Mouse (Mus musculus): ENCODE measurements around the gene Slc35a1.

Slc35a1 gene

DNA sequence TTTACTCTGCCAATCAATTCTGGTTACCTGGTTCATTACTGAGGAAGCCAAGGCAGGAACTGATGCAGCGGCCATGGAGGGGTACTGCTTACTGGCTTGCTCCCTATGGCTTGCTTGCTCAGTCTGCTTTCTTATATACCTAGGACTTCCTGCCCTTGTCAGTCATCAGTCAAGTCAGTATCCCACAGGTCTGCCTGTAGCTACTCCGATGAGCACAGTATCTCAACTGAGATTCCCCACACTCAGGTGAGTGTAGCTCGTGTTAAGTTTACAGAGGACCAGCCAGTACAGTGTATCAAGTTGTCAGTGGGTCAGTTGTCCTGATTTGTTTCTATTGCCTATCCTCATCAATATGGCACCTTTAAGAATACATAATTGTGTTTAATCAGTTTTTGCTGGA, 46.5 kb downstream of the Slc35a1 start:
- no peak for DNase-seq

DNA sequence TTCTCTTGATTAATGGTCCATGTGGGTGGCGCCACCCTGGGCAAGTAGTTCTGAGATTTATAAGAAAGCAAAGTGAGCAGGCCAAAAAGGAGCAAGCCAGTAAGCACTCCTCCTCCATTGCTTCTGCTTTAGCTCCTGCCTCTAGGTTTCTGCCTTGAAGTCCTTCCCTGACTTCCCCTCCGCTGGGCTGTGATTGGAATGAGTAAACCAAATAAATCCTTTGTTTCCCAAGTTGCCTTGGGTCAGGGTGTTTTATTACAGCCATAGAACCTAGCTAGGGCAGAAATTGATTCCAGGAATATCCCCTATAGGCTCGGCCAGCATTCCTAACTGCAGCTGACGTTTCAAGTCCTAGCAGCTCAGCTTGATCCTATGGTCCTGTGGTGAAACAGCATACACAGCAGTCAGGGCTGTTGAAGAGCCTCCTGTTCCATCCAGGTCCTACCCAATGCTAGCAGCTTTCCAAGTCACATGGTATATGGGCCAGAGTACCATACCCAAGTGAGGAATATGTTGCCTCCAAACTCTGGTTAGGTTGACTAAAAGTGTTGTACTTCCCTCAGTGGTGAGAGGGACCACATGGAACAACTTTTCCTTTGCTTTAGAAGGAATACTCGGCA, 47.4 kb downstream of the Slc35a1 start:
- no peak for DNase-seq

- DNase-seq: no peak
Observed at GRCm38 (mm10) chr4:34637851-34638250, 49.4 kb downstream of the Slc35a1 start.

DNA sequence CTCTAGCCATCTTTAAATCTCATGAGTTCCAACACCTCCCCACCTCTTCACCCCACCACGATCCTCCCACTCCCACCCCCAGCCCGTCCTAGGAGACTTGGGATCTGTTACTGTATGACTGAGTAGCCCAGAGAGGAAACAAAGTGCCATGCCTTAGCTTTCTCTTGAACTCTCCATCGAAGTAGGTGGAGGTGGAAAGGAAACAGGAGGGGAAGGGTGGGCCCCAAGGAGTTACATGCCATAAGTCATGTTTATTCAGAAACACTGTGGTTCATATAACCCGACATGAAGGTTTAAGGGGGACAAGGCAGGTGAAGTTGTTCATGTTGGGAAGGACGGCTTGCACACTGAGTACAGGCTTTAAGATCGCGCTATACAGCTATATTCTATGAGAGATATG, 49.9 kb downstream of the Slc35a1 start:
- no peak for DNase-seq

DNA sequence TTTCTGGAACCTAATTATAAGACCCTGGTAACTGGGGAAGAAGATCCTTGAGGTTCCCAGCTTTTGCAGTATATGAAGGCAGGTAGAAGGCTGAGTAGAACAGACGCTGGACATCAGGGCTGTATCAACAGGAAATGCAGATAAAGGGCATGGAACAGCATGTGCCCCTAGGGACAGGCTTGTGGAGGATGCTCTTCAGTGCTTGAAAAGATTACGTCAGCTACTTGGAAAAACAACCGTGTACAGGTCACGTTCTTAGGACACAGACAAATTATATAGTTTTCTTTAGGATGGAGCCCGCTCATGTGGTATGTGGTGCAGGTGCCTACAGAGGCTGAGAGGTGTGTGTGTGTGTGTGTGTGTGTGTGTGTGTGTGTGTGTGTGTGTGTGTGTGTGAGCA, 51.2 kb downstream of the Slc35a1 start:
- no peak for DNase-seq

- DNase-seq: no peak
Observed at GRCm38 (mm10) chr4:34634129-34634528, 53.1 kb downstream of the Slc35a1 start.

- no peak for DNase-seq
Observed at GRCm38 (mm10) chr4:34629956-34630355, 57.3 kb downstream of the Slc35a1 start.

- DNase-seq: no peak
Observed at GRCm38 (mm10) chr4:34626401-34626800, 60.8 kb downstream of the Slc35a1 start.

DNA sequence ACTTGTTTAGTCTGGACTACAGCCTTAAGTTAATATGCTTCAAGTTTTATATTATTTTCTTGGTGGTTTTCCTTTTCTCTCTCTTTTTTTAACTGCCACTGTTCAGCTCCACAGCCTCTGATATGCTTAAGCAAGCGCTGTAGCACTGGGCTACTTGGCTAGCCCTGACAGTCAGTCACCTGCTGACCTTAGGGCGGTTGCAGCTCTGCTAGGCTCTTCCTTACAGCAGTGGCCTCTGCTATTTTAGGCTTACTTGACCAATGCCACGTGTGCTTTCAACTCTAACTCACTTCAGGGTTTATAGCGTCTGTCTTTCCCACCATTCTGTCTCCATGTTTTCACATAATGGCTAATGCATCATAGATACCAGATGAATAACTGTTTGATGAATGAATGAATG, 61.7 kb downstream of the Slc35a1 start:
- DNase-seq: no peak

DNA sequence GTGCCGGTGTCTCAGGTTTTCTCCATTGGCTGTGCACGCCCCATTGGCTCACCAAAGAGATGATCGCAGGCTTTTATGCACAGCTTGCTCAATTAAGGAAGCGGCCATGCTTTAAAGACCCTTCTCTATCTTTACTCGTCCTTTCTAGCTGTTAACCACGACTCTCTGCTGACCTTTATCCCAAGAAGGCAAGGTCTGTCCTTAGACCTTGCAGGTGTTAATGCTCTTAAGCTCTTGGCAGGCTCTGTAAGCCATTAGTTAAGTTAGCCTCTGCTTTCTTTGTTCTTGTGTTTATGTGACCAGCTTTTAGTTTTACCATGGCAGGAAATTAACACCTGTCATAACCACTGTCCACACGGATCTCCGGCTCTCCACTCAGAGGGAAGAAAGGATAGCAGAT, 71.1 kb downstream of the Slc35a1 start:
- peak; percentile 2 for DNase-seq

DNA sequence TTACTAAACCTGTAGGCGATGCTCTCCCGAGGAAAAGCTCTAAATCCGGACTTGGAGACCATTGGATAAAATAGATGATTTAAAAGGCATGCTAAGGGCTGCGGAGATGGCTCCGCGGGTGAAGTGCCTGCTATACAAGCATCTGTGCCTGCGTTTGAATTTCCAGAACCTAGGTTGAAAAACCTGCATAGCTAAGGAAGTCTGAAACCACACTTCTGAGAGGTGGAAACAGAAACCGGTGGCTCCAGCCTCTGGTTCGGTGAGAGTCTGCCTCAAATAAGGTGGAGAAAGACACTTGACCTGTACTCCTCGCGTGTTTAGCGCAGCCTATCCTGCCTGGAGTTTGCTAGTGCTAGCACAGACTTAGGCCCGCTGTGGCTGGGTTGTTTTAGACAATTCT, 71.9 kb downstream of the Slc35a1 start:
- no peak for DNase-seq

DNA sequence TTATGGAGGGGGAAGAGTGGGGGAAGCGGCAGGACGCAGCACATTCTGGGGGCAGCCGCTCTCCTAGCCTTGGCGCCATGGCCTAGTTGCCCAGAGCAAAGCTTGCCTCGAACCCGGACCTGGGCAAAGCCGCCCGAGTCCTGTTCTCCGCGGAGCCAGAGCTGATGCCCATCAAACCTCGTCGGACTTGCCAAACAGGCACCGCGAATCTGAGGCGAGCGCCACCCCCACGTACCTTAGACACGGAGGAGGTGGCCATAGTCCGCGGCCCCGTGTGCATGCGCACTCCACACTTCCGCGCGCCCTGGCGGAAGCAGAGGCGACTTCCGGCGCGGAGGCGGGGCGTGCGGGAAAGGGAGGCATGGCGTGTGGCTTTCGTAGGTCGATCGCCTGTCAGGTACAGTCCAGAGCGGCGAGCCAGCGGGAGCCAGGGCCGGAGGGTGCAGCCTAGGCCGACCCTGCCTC, 72.6 kb downstream of the Slc35a1 start, which contains the start of the genes Orc3 and Rars2:
Gene Orc3, minus strand, starts transcription at position 315 of the 465 bp plus-strand sequence.
Gene Rars2, plus strand, starts transcription at position 328 of the 465 bp plus-strand sequence.
- peak; percentile 95 for DNase-seq

DNA sequence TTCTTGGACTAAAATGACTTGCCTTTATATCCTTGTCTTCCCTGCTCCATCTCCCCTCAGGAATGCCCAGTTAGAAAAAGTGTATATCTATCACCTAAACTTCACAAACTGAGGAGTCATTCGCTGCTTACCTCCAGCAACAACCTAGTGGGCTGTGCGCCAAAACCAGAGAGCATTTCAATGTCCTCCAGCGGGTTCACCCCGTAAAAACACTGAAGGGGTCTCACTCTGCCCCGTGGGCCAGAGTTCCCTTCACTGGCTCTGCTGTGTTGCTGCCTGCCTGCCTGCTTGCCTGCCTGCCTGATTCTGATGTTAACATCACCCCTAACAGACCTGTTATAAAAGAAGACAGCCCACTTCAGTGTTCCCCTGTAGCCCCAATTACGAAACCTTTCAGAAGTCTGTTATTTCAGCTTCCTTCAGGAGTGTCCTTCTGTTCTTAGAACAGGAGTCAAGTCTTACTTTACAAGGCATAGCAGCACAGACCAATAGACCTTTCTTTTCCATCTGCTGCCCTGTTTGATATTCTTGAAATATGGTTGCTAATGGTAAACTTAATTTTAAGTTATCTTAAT, 73.6 kb downstream of the Slc35a1 start:
- peak; percentile 1 for DNase-seq
